Mouse (Mus musculus) lung, postnatal 0 days (tissue): ENCODE results near the gene Scap. TPM values are rescaled to one million over a fixed set of nuclear protein-coding genes. Genes with fewer than 3 reads are reported as not detected.
"Not testable (repeated sequence)": the region's sequence is repeated elsewhere in the genome, so short reads cannot be mapped to it uniquely, and the experiment has no call there.

ENCODE experiments used
- ATAC-seq: fragments of 200-750 bp; cut with Nextera tagmentation; 2 replicates; pipeline ENCODE4 v1.8.0; 2017; ENCODE audit warnings: moderate library complexity
- DNase-seq: peaks from one replicate; pipeline ENCODE4 v3.0.0-alpha.2; 2016; ENCODE audit warnings: low spot score
- H3K27ac ChIP-seq: fragments of 300-500 bp; sonication (generic); 2 replicates; pipeline ENCODE4 v1.5.1; 2014; ENCODE audit warnings: antibody characterized with exemption, mild to moderate bottlenecking, low read length, mixed read lengths
- H3K27me3 ChIP-seq: fragments of 300-500 bp; sonication (generic); replicated peaks from 2 replicates; pipeline ENCODE4 v1.6.1; 2014; ENCODE audit warnings: low read length, mixed read lengths; ENCODE audit not compliant: insufficient read depth
- H3K36me3 ChIP-seq: fragments of 300-500 bp; sonication (generic); 2 replicates; pipeline ENCODE4 v1.6.1; 2014; ENCODE audit warnings: low read length, mixed read lengths; ENCODE audit not compliant: insufficient read depth
- H3K4me1 ChIP-seq: fragments of 300-500 bp; sonication (generic); 2 replicates; pipeline ENCODE4 v1.6.1; 2014; ENCODE audit warnings: antibody characterized with exemption, low read depth, low read length, mixed read lengths; ENCODE audit not compliant: insufficient read depth
- H3K4me2 ChIP-seq: fragments of 300-500 bp; sonication (generic); replicated peaks from 2 replicates; pipeline ENCODE4 v1.6.1; 2014; ENCODE audit warnings: low read depth, mild to moderate bottlenecking, low read length, moderate library complexity, mixed read lengths
- H3K4me3 ChIP-seq: fragments of 300-500 bp; sonication (generic); 2 replicates; pipeline ENCODE4 v1.5.1; 2014; ENCODE audit warnings: low read depth, low read length
- H3K9ac ChIP-seq: fragments of 300-500 bp; sonication (generic); replicated peaks from 2 replicates; pipeline ENCODE4 v1.6.1; 2014; ENCODE audit warnings: low read depth, mild to moderate bottlenecking
- H3K9me3 ChIP-seq: fragments of 300-500 bp; sonication (generic); 2 replicates; pipeline ENCODE4 v1.6.1; 2016; ENCODE audit warnings: low read length, mixed read lengths
- CTCF ChIP-seq: IDR thresholded peaks from 2 replicates; pipeline ENCODE4 v1.5.1; 2016; ENCODE audit warnings: antibody characterized with exemption, mild to moderate bottlenecking
- EP300 ChIP-seq: IDR thresholded peaks from 2 replicates; pipeline ENCODE4 v1.6.1; 2016; ENCODE audit warnings: antibody characterized with exemption, mild to moderate bottlenecking, control low read depth
- WGBS: fragments of 180-500 bp; shearing (Covaris S2); extraction: QIAGEN DNeasy Blood & Tissue Kit; methylation state at CpG from one replicate; pipeline ENCODE4 v1.1.7; 2014; 5-methylcytosine and 5-hydroxymethylcytosine counted together
- polyA plus RNA-seq: library from polyadenylated mRNA; unstranded; fragments of >200 nt; fragmentation: Nextera tagmentation; extraction: Ambion mirVana; gene quantifications from 2 replicates; pipeline ENCODE4 v1.2.1, GENCODE M21; 2015

Gene Scap
- polyA plus RNA-seq, 1 experiment from 2014 or later, result 18.1 TPM

GRCm38 (mm10) chr9:110373871-110374270, 40.8 kb downstream of the Scap start:
- Histone ChIP-seq H3K9me3 (no peaks in the 10 kb centered on the region), H3K36me3 (0 out of 2 replicates have a peak, but pooled peaks cover 8% of the 10 kb centered on the region), H3K9ac (no peak overlapping the region), H3K4me1 (no peaks in the 10 kb centered on the region), H3K4me3 (no peak overlapping the region), H3K27me3 (no peaks in the 10 kb centered on the region), H3K27ac (no peak overlapping the region), H3K4me2 (no peak overlapping the region)
- DNase-seq, result no peak
- 94% methylated on average over 13 of the region's 13 CpGs for WGBS
- TF ChIP-seq EP300, result no peak
- no peak for TF ChIP-seq CTCF
- no peak for ATAC-seq

DNA sequence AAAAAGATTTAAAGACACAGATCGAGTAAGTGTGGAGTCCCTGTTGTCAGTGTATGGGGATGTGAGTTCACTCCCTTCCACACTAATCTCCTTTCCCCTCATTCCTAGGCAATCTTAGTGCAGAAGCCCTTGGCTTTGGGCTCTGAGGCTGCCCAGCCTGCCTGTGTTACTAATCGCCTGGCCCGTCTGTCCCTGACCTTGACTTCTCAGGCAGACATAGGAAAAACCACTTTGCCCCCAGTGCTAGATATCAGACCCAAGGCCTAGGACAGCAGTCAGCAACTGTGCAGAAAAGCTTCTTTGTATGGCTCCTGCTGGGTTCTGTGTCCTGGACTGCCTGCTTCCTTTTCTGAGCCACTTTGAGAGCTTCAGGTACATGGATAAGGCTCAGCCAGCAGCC, 42.6 kb downstream of the Scap start:
- no peak for TF ChIP-seq CTCF
- no peak for TF ChIP-seq EP300

DNA sequence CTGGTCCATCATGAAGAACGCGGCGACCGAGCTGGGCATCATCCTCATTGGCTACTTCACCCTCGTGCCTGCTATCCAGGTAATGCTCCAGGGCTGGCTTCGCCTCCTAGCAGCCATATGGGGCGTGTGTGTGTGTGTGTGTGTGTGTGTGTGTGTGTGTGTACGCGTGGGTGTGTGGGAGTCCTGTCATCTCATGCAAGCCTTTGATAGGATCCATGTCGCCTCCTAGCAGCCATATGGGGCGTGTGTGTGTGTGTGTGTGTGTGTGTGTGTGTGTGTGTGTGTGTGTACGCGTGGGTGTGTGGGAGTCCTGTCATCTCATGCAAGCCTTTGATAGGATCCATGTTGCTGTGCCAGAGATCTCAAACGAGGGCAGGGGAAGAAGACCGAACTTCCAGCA, 44.6 kb downstream of the Scap start:
- H3K9ac ChIP-seq, H3K27ac ChIP-seq, H3K27me3 ChIP-seq, H3K4me3 ChIP-seq, H3K4me1 ChIP-seq, DNase-seq, H3K9me3 ChIP-seq, ATAC-seq, H3K4me2 ChIP-seq, H3K36me3 ChIP-seq: not testable (repeated sequence)
- WGBS, result 84% methylated on average over 15 of the region's 15 CpGs

More for the DNA sequence above, 42.6 kb downstream of the Scap start:
- Histone ChIP-seq H3K4me1 (no peaks in the 10 kb centered on the region), H3K36me3 (0 out of 2 replicates have a peak, but pooled peaks cover 8% of the 10 kb centered on the region), H3K9ac (no peak overlapping the region), H3K4me3 (no peak overlapping the region), H3K4me2 (no peak overlapping the region), H3K27ac (no peak overlapping the region), H3K9me3 (no peaks in the 10 kb centered on the region), H3K27me3 (no peaks in the 10 kb centered on the region)
- no peak for DNase-seq
- WGBS, result 96% methylated on average over 3 of the region's 3 CpGs
- no peak for ATAC-seq

DNA sequence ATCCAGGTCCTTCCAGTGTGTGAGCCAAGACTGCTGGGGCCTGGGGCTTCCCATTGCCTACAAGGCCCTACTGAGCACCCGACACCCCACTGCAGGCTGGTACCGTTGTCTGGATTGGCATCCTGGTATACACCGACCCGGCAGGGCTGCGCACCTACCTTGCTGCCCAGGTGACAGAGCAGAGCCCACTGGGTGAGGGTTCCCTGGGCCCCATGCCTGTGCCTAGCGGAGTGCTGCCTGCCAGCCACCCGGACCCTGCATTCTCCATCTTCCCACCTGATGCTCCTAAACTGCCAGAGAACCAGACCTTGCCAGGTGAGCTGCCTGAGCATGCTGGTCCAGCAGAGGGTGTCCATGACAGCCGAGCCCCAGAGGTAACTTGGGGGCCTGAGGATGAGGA, 46.3 kb downstream of the Scap start:
- Histone ChIP-seq H3K9me3 (no peaks in the 10 kb centered on the region), H3K4me2 (no peak overlapping the region), H3K4me3 (no peak overlapping the region), H3K27me3 (no peaks in the 10 kb centered on the region), H3K9ac (no peak overlapping the region), H3K27ac (no peak overlapping the region), H3K4me1 (no peaks in the 10 kb centered on the region), H3K36me3 (0 out of 2 replicates have a peak, but pooled peaks cover 4% of the 10 kb centered on the region)
- no peak for TF ChIP-seq EP300
- no peak for TF ChIP-seq CTCF
- ATAC-seq (no peak), DNase-seq (no peak)
- WGBS, result 91% methylated on average over 8 of the region's 8 CpGs

- 0 out of 2 replicates have a peak, but pooled peaks cover 4% of the 10 kb centered on the region for H3K36me3 ChIP-seq
- no peak overlapping the region for H3K4me3 ChIP-seq
- peak; percentile 75 for ATAC-seq
- WGBS, result 33% methylated on average over 21 of the region's 21 CpGs
- no peaks in the 10 kb centered on the region for H3K4me1 ChIP-seq
- peak overlapping the region; percentile 35 for H3K4me2 ChIP-seq
- H3K9ac ChIP-seq, result no peak overlapping the region
- TF ChIP-seq EP300, result no peak
- TF ChIP-seq CTCF, result no peak
- no peak overlapping the region for H3K27ac ChIP-seq
- DNase-seq, result peak; percentile 35
- H3K9me3 ChIP-seq, result no peaks in the 10 kb centered on the region
- no peaks in the 10 kb centered on the region for H3K27me3 ChIP-seq
These were observed 47.6 kb downstream of the Scap start for GRCm38 (mm10) chr9:110380662-110381061.

GRCm38 (mm10) chr9:110381292-110381691, 48.2 kb downstream of the Scap start:
- ATAC-seq, result no peak
- Histone ChIP-seq H3K9me3 (no peaks in the 10 kb centered on the region), H3K4me3 (no peak overlapping the region), H3K4me1 (no peaks in the 10 kb centered on the region), H3K4me2 (no peak overlapping the region), H3K27ac (no peak overlapping the region), H3K9ac (no peak overlapping the region), H3K27me3 (no peaks in the 10 kb centered on the region), H3K36me3 (0 out of 2 replicates have a peak, but pooled peaks cover 7% of the 10 kb centered on the region)
- no peak for TF ChIP-seq CTCF
- TF ChIP-seq EP300, result no peak
- DNase-seq, result no peak
- WGBS, result 81% methylated on average over 12 of the region's 12 CpGs

- peaks cover 28% of the 10 kb centered on the region; the same call in 1 of the 2 replicates for H3K36me3 ChIP-seq
These were observed 51.4 kb downstream of the Scap start for GRCm38 (mm10) chr9:110384369-110384929.

More at GRCm38 (mm10) chr9:110384369-110384929, 51.4 kb downstream of the Scap start:
- H3K4me3 ChIP-seq, result no peak overlapping the region
- no peak for DNase-seq
- no peaks in the 10 kb centered on the region for H3K4me1 ChIP-seq
- no peak for TF ChIP-seq EP300
- no peak for TF ChIP-seq CTCF
- ATAC-seq, result no peak
- no peak overlapping the region for H3K27ac ChIP-seq
- 83% methylated on average over 7 of the region's 7 CpGs for WGBS
- no peaks in the 10 kb centered on the region for H3K27me3 ChIP-seq
- H3K9ac ChIP-seq, result no peak overlapping the region
- H3K9me3 ChIP-seq, result no peaks in the 10 kb centered on the region
- no peak overlapping the region for H3K4me2 ChIP-seq
